In the genomic region with DNA sequence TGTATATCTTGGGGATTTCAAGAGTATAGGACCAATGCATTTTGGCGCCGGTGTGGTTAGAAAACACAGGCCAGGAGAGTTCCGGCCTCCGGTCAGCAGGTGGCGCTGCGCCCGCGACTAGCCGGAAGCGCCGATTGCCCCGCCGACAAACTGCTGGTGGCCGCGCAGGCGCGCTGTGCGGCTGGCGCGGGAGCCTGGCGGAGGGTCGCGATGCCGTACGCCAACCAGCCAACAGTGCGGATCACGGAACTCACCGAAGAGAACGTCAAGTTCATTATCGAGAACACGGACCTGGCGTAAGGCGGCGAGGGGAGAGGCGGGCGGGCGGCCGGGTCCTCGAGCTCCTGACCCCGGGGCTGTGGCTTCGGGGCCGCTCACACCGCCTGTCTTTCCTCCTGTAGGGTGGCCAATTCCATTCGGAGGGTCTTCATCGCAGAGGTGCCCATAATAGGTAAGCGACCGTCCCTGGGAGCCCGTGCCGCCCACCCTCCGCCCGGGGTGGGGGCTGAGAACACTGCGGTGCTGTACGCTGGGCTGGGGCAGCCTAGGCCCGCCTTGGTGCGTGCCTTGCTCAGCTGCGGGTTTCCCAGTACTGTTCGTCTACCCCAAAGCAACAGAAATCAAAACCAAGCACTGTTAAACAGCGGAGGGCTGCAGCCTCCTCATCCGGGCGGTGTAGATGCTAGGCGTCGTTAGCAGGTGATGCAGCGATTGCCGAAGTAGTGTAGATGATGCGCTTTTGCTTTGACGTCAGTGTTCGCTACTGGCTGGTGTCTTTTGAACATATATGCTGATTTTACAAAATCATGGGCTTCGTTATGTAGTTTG, we compare ENCODE assay signal across 8 mouse cellular contexts. TPM values are rescaled to one million over a fixed set of nuclear protein-coding genes. Genes with fewer than 3 reads are reported as not detected.
DNase-seq lines count a peak whose midpoint lies in the region; ATAC-seq and TF ChIP-seq lines count a peak whose summit lies in the region.

A gene (plus strand): TSS at position 105 of the 828 bp plus-strand sequence.

- H3K9me3 ChIP-seq in E14TG2a.4 (ENCODE audit: low read length): no peaks in the 10 kb centered on the region
- H3K9me3 ChIP-seq in forebrain, embryonic 13.5 days (replicated peaks): no peaks in the 10 kb centered on the region
- no peaks in the 10 kb centered on the region for H3K9me3 ChIP-seq in liver, embryonic 16.5 days (replicated peaks; ENCODE audit: control insufficient read depth, low read length)
- no peaks in the 10 kb centered on the region for H3K9me3 ChIP-seq in neural tube, embryonic 12.5 days
- H3K9me3 ChIP-seq in stomach, postnatal 0 days (ENCODE audit: control insufficient read depth, low read length): no peaks in the 10 kb centered on the region

- H3K9ac ChIP-seq in forebrain, embryonic 13.5 days: peak within 1 kb of the TSS; percentile 98
- peak within 1 kb of the TSS; percentile 93 for H3K9ac ChIP-seq in liver, embryonic 16.5 days (ENCODE audit: low read depth, low read length)
- peak within 1 kb of the TSS; percentile 96 for H3K9ac ChIP-seq in neural tube, embryonic 12.5 days
- H3K9ac ChIP-seq in stomach, postnatal 0 days (ENCODE audit: low read length): peak within 1 kb of the TSS; percentile 97

- WGBS in forebrain, embryonic 13.5 days: under 1% methylated on average over 56 of the region's 68 CpGs
- WGBS in large intestine, adult 2 months: under 1% methylated on average over 68 of the region's 68 CpGs
- WGBS in liver, embryonic 16.5 days (ENCODE audit: insufficient replicate concordance): under 1% methylated on average over 67 of the region's 68 CpGs
- WGBS in neural tube, embryonic 12.5 days: under 1% methylated on average over 68 of the region's 68 CpGs
- under 1% methylated on average over 68 of the region's 68 CpGs for WGBS in stomach, postnatal 0 days

- TF ChIP-seq CTCF in E14TG2a.4 (conservative IDR thresholded peaks at IDR 0.05; ENCODE audit: low read length): peak; percentile 69
- peak; percentile 88 for TF ChIP-seq CTCF in stomach, postnatal 0 days (IDR thresholded peaks at IDR 0.05; ENCODE audit: low read depth)

- H3K27me3 ChIP-seq in E14TG2a.4 (ENCODE audit: insufficient read depth, low read length): no peaks in the 10 kb centered on the region
- no peaks in the 10 kb centered on the region for H3K27me3 ChIP-seq in forebrain, embryonic 13.5 days
- H3K27me3 ChIP-seq in liver, embryonic 16.5 days (ENCODE audit: control insufficient read depth, insufficient read depth, low read depth, low read length): no peaks in the 10 kb centered on the region
- H3K27me3 ChIP-seq in neural tube, embryonic 12.5 days (replicated peaks): no peaks in the 10 kb centered on the region
- no peaks in the 10 kb centered on the region for H3K27me3 ChIP-seq in stomach, postnatal 0 days (ENCODE audit: control insufficient read depth, insufficient read depth, low read length)

- TF ChIP-seq EP300 in stomach, postnatal 0 days (optimal IDR thresholded peaks at IDR 0.05): peak; percentile 10

- ATAC-seq in cerebellum, adult (ENCODE audit: insufficient number of reproducible peaks, low FRiP score, low TSS enrichment): peak; percentile 78
- ATAC-seq in forebrain, embryonic 13.5 days: peak; percentile 87
- ATAC-seq in liver, embryonic 16.5 days (ENCODE audit: low read depth): peak; percentile 82
- peak; percentile 83 for ATAC-seq in neural tube, embryonic 12.5 days (ENCODE audit: low FRiP score, low read depth)
- peak; percentile 84 for ATAC-seq in stomach, postnatal 0 days (ENCODE audit: low FRiP score, low TSS enrichment)

- H3K4me2 ChIP-seq in forebrain, embryonic 13.5 days: peak within 1 kb of the TSS; percentile 92
- H3K4me2 ChIP-seq in liver, embryonic 16.5 days (ENCODE audit: low read depth, low read length): peak within 1 kb of the TSS; percentile 72
- H3K4me2 ChIP-seq in neural tube, embryonic 12.5 days (replicated peaks): peak within 1 kb of the TSS; percentile 67
- H3K4me2 ChIP-seq in stomach, postnatal 0 days (replicated peaks; ENCODE audit: low read depth): peak within 1 kb of the TSS; percentile 83

- H3K36me3 ChIP-seq in E14TG2a.4 (ENCODE audit: insufficient read depth, low read length): peaks cover 56% of the 10 kb centered on the region
- peaks cover 52% of the 10 kb centered on the region for H3K36me3 ChIP-seq in forebrain, embryonic 13.5 days (ENCODE audit: poor library complexity, severe bottlenecking)
- peaks cover 20% of the 10 kb centered on the region for H3K36me3 ChIP-seq in liver, embryonic 16.5 days (ENCODE audit: control insufficient read depth, insufficient read depth)
- peaks cover 42% of the 10 kb centered on the region for H3K36me3 ChIP-seq in neural tube, embryonic 12.5 days
- peaks cover 16% of the 10 kb centered on the region for H3K36me3 ChIP-seq in stomach, postnatal 0 days (ENCODE audit: control insufficient read depth, insufficient read depth, low read length)

- peak within 1 kb of the TSS; percentile 64 for H3K27ac ChIP-seq in forebrain, embryonic 13.5 days
- peak within 1 kb of the TSS; percentile 78 for H3K27ac ChIP-seq in liver, embryonic 16.5 days (ENCODE audit: low read length)
- H3K27ac ChIP-seq in neural tube, embryonic 12.5 days: 0 out of 2 replicates have a peak within 1 kb of the TSS, but pooled peaks have one; percentile 37
- peak within 1 kb of the TSS; percentile 78 for H3K27ac ChIP-seq in stomach, postnatal 0 days (replicated peaks)

- DNase-seq in heart, postnatal 10 days: peak; percentile 92 to 96
- no peak for DNase-seq in large intestine, adult 2 months (ENCODE audit: low read depth, low spot score)
- peak; percentile 92 for DNase-seq in stomach, postnatal 0 days (ENCODE audit: low spot score)

- intact Hi-C loops in heart, postnatal 10 days (cut with DNase I): no loop called here

- peaks cover 57% of the 10 kb centered on the region for H3K4me1 ChIP-seq in E14TG2a.4 (replicated peaks; ENCODE audit: low read depth, low read length)
- peaks cover 17% of the 10 kb centered on the region for H3K4me1 ChIP-seq in forebrain, embryonic 13.5 days
- peaks cover 10% of the 10 kb centered on the region for H3K4me1 ChIP-seq in liver, embryonic 16.5 days (ENCODE audit: control insufficient read depth, low read depth, low read length)
- H3K4me1 ChIP-seq in neural tube, embryonic 12.5 days: peaks cover 4% of the 10 kb centered on the region
- H3K4me1 ChIP-seq in stomach, postnatal 0 days (replicated peaks; ENCODE audit: control insufficient read depth, insufficient read depth): no peaks in the 10 kb centered on the region

- H3K4me3 ChIP-seq in E14TG2a.4 (replicated peaks; ENCODE audit: low read length): peak within 1 kb of the TSS; percentile 99
- H3K4me3 ChIP-seq in forebrain, embryonic 13.5 days: peak within 1 kb of the TSS; percentile 97
- peak within 1 kb of the TSS; percentile 97 for H3K4me3 ChIP-seq in liver, embryonic 16.5 days (ENCODE audit: low read depth, low read length)
- H3K4me3 ChIP-seq in neural tube, embryonic 12.5 days: peak within 1 kb of the TSS; percentile 94
- peak within 1 kb of the TSS; percentile 93 for H3K4me3 ChIP-seq in stomach, postnatal 0 days (ENCODE audit: low read depth, low read length)

RNA-seq across cellular contexts. Expression of the gene that starts here (rescaled TPM):
- polyA plus RNA-seq in forebrain, embryonic 13.5 days (2015; fragmentation: Nextera tagmentation; extraction: Ambion mirVana): 170 TPM in 2 replicates
- 10 to 100 TPM; 61.5 to 63.6 TPM for total RNA-seq in heart, postnatal 10 days (2021)
- 78.3 and 78.8 TPM in 2 replicates for polyA plus RNA-seq in large intestine, adult 2 months (2012; rRNA removed)
- 65.7 and 67.0 TPM in 2 replicates for polyA plus RNA-seq in liver, embryonic 16.5 days (2015; fragmentation: Nextera tagmentation; extraction: Ambion mirVana)
- polyA plus RNA-seq in neural tube, embryonic 12.5 days (2016; fragmentation: Nextera tagmentation; extraction: Ambion mirVana): 130 and 143 TPM in 2 replicates
- polyA plus RNA-seq in stomach, postnatal 0 days (2015; fragmentation: Nextera tagmentation; extraction: Ambion mirVana): 70.4 and 72.7 TPM in 2 replicates
